Mouse (Mus musculus) layer of hippocampus, postnatal 10 days (tissue): ENCODE results near the gene Ncbp1. TPM values are rescaled to one million over a fixed set of nuclear protein-coding genes. Genes with fewer than 3 reads are reported as not detected.
A peak's percentile ranks its signal among the peaks of the same experiment; 100 is the strongest.

Experiments used
- DNase-seq, 2 experiments: peaks; one replicate each; pipeline ENCODE4 v3.0.0; 2021; ENCODE audit warnings: low spot score in 2 of 2
- total RNA-seq, 2 experiments: library from RNA; stranded (reverse); gene quantifications; 2 replicates each; pipeline ENCODE4 v1.2.3; 2021

Gene Ncbp1
- total RNA-seq, 2 experiments from 2014 or later, result 52.6 to 56.5 TPM

- DNase-seq, result no peak
These were observed 59.7 kb downstream of the Ncbp1 start for GRCm38 (mm10) chr4:46198064-46198463.

- peak; percentile 70 to 76 for DNase-seq
These were observed 63.6 kb downstream of the Ncbp1 start for GRCm38 (mm10) chr4:46201834-46202561.

GRCm38 (mm10) chr4:46202562-46203126 lies 64.2 kb downstream of the Ncbp1 start:
- DNase-seq, result peak; percentile 26 to 53

GRCm38 (mm10) chr4:46221090-46221489 lies 82.7 kb downstream of the Ncbp1 start:
- no peak for DNase-seq

Other genes starting within 250 kb of the Ncbp1 start
- under 1 TPM; 0.50 to 0.62 TPM for gene Ccdc180, start 248.3 kb upstream of the Ncbp1 start, total RNA-seq
- gene Tdrd7, start 173.3 kb upstream of the Ncbp1 start, total RNA-seq, result 10 to 100 TPM; 25.2 to 32.7 TPM
- 1 to 10 TPM; 7.7 to 8.3 TPM for gene Tmod1, start 99.7 kb upstream of the Ncbp1 start, total RNA-seq
- 10 to 100 TPM; 17.4 to 23.2 TPM for gene Tstd2, start 81 bp downstream of the Ncbp1 start, total RNA-seq
- 10 to 100 TPM; 19.7 to 21.3 TPM for gene Xpa, start 57.7 kb downstream of the Ncbp1 start, total RNA-seq
- not detected for gene Foxe1, start 205.0 kb downstream of the Ncbp1 start, total RNA-seq